Mouse (Mus musculus): ENCODE data around the gene Phka2.

DNA sequence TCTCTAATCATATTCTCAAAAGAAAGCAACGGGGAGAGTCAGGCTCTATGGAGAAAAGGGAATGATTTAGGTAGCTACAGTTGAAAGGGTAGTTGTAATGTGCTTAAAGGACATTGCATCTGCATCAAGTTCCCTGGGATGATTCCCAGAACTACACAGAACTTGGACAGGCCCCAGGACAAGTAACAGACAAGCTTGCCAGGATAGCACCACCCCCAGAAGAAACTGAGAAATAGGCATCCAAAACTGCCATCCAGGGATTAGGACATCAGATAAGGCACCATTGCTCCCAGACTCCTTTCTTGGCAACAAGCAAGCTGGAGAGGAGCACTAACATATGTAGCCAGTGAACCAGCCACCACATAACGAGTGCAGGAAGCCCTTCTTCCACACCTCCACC, 40.8 kb downstream of the Phka2 start:
- TF ChIP-seq CTCF (IDR thresholded peaks at IDR 0.05; ENCODE audit: low read depth, low read length) (no peak), TAL1 (conservative IDR thresholded peaks at IDR 0.05; ENCODE audit: low read depth, low read length) (no peak), GATA1 (IDR thresholded peaks at IDR 0.05; ENCODE audit: borderline replicate concordance, low read length) (no peak), GATA2 (IDR thresholded peaks at IDR 0.05; ENCODE audit: borderline replicate concordance, low read depth, low read length) (no peak), POLR2AphosphoS5 (IDR thresholded peaks at IDR 0.05; ENCODE audit: insufficient replicate concordance, low read depth, low read length) (no peak)
